Mouse (Mus musculus) stomach, postnatal 0 days (tissue): ENCODE data around the gene Trappc3. TPM values are rescaled to one million over a fixed set of nuclear protein-coding genes. Genes with fewer than 3 reads are reported as not detected.

Source experiments
- ATAC-seq: fragments of 200-750 bp; cut with Nextera tagmentation; 2 replicates; pipeline ENCODE4 v1.8.0; 2017; ENCODE audit not compliant: low FRiP score, low TSS enrichment
- DNase-seq: peaks from one replicate; pipeline ENCODE4 v3.0.0-alpha.2; 2016; ENCODE audit warnings: low spot score
- H3K27ac ChIP-seq: fragments of 300-500 bp; sonication (generic); replicated peaks from 2 replicates; pipeline ENCODE4 v1.5.1; 2014; ENCODE audit warnings: mild to moderate bottlenecking, control low read depth
- H3K27me3 ChIP-seq: fragments of 300-500 bp; sonication (generic); 2 replicates; pipeline ENCODE4 v1.6.1; 2014; ENCODE audit warnings: low read length; ENCODE audit not compliant: control insufficient read depth, insufficient read depth
- H3K36me3 ChIP-seq: fragments of 300-500 bp; sonication (generic); 2 replicates; pipeline ENCODE4 v1.6.1; 2014; ENCODE audit warnings: low read length, mixed read lengths; ENCODE audit not compliant: control insufficient read depth, insufficient read depth
- H3K4me1 ChIP-seq: fragments of 300-500 bp; sonication (generic); replicated peaks from 2 replicates; pipeline ENCODE4 v1.6.1; 2014; ENCODE audit warnings: antibody characterized with exemption; ENCODE audit not compliant: control insufficient read depth, insufficient read depth
- H3K4me2 ChIP-seq: fragments of 300-500 bp; sonication (generic); replicated peaks from 2 replicates; pipeline ENCODE4 v1.6.1; 2014; ENCODE audit warnings: low read depth, mild to moderate bottlenecking, control low read depth, moderate library complexity
- H3K4me3 ChIP-seq: fragments of 300-500 bp; sonication (generic); 2 replicates; pipeline ENCODE4 v1.5.1; 2014; ENCODE audit warnings: low read depth, low read length, control low read depth
- H3K9ac ChIP-seq: fragments of 300-500 bp; sonication (generic); 2 replicates; pipeline ENCODE4 v1.6.1; 2014; ENCODE audit warnings: mild to moderate bottlenecking, low read length, control low read depth, mixed read lengths
- H3K9me3 ChIP-seq: fragments of 300-500 bp; sonication (generic); 2 replicates; pipeline ENCODE4 v1.6.1; 2016; ENCODE audit warnings: low read length; ENCODE audit not compliant: control insufficient read depth
- CTCF ChIP-seq: IDR thresholded peaks from 2 replicates; pipeline ENCODE4 v1.5.1; 2016; ENCODE audit warnings: antibody characterized with exemption, low read depth, mild to moderate bottlenecking, moderate library complexity
- EP300 ChIP-seq: optimal IDR thresholded peaks from 2 replicates; pipeline ENCODE3; 2016; ENCODE audit warnings: antibody characterized with exemption
- WGBS: fragments of 180-500 bp; shearing (Covaris S2); extraction: QIAGEN DNeasy Blood & Tissue Kit; methylation state at CpG from one replicate; pipeline ENCODE4 v1.1.7; 2014; 5-methylcytosine and 5-hydroxymethylcytosine counted together
- polyA plus RNA-seq: library from polyadenylated mRNA; unstranded; fragments of >200 nt; fragmentation: Nextera tagmentation; extraction: Ambion mirVana; gene quantifications from 2 replicates; pipeline ENCODE4 v1.2.1, GENCODE M21; 2015

Gene Trappc3
- polyA plus RNA-seq, 1 experiment from 2014 or later: 80.7 TPM

GRCm38 (mm10) chr4:126261675-126262074 is 450 bp upstream of the Trappc3 start:
- Histone ChIP-seq H3K4me2 (no peak overlapping the region), H3K4me1 (peaks cover 16% of the 10 kb centered on the region; the same call in 1 of the 2 replicates), H3K27ac (peak overlapping the region; percentile 89; the same call in 1 of the 2 replicates)

GRCm38 (mm10) chr4:126269292-126269691 is 7.2 kb downstream of the Trappc3 start:
- WGBS: 67% methylated on average over 3 of the region's 3 CpGs
- Histone ChIP-seq H3K4me3 (no peak overlapping the region), H3K4me2 (no peak overlapping the region), H3K4me1 (no peaks in the 10 kb centered on the region), H3K27ac (no peak overlapping the region), H3K9me3 (no peaks in the 10 kb centered on the region), H3K36me3 (peaks cover 7% of the 10 kb centered on the region; the same call in 1 of the 2 replicates), H3K9ac (no peak overlapping the region), H3K27me3 (no peaks in the 10 kb centered on the region)
- no peak for ATAC-seq
- TF ChIP-seq CTCF (no peak), EP300 (no peak)
- DNase-seq: no peak

More at GRCm38 (mm10) chr4:126261675-126262074, 450 bp upstream of the Trappc3 start:
- H3K36me3 ChIP-seq: no peaks in the 10 kb centered on the region
- WGBS: 42% methylated on average over 7 of the region's 7 CpGs
- H3K27me3 ChIP-seq: no peaks in the 10 kb centered on the region
- ATAC-seq: no peak
- TF ChIP-seq CTCF (no peak), EP300 (no peak)
- no peak overlapping the region for H3K4me3 ChIP-seq
- DNase-seq: no peak
- no peak overlapping the region for H3K9ac ChIP-seq
- H3K9me3 ChIP-seq: no peaks in the 10 kb centered on the region

- no peak overlapping the region for H3K27ac ChIP-seq
- DNase-seq: no peak
- H3K9ac ChIP-seq: no peak overlapping the region
- H3K9me3 ChIP-seq: no peaks in the 10 kb centered on the region
- H3K36me3 ChIP-seq: peaks cover 7% of the 10 kb centered on the region; the same call in 1 of the 2 replicates
- H3K4me1 ChIP-seq: no peaks in the 10 kb centered on the region
- no peaks in the 10 kb centered on the region for H3K27me3 ChIP-seq
- H3K4me2 ChIP-seq: no peak overlapping the region
- no peak overlapping the region for H3K4me3 ChIP-seq
- no peak for ATAC-seq
- TF ChIP-seq CTCF: no peak
- no peak for TF ChIP-seq EP300
- WGBS: 83% methylated on average over 13 of the region's 13 CpGs
These were observed 11.6 kb downstream of the Trappc3 start for GRCm38 (mm10) chr4:126273753-126274152.

- Histone ChIP-seq H3K4me3 (no peak overlapping the region), H3K9me3 (no peaks in the 10 kb centered on the region), H3K36me3 (peaks cover 7% of the 10 kb centered on the region; the same call in 1 of the 2 replicates), H3K27ac (no peak overlapping the region), H3K4me1 (no peaks in the 10 kb centered on the region), H3K9ac (no peak overlapping the region), H3K27me3 (no peaks in the 10 kb centered on the region), H3K4me2 (no peak overlapping the region)
- 88% methylated on average over 4 of the region's 4 CpGs for WGBS
- ATAC-seq: no peak
- no peak for DNase-seq
- TF ChIP-seq CTCF (no peak), EP300 (no peak)
These were observed 13.0 kb downstream of the Trappc3 start for GRCm38 (mm10) chr4:126275081-126275480.

- 71% methylated on average over 13 of the region's 13 CpGs for WGBS
These were observed 13.6 kb downstream of the Trappc3 start for GRCm38 (mm10) chr4:126275681-126276131.

GRCm38 (mm10) chr4:126277906-126278564 is 15.9 kb downstream of the Trappc3 start:
- no peak overlapping the region for H3K4me3 ChIP-seq
- no peak overlapping the region for H3K27ac ChIP-seq
- H3K9ac ChIP-seq: no peak overlapping the region
- ATAC-seq (peak; percentile 61), DNase-seq (peak; percentile 66)
- peak overlapping the region; percentile 37 for H3K4me2 ChIP-seq
- H3K4me1 ChIP-seq: no peaks in the 10 kb centered on the region
- H3K36me3 ChIP-seq: peaks cover under 1% of the 10 kb centered on the region; the same call in 1 of the 2 replicates
- no peaks in the 10 kb centered on the region for H3K9me3 ChIP-seq
- TF ChIP-seq EP300 (no peak), CTCF (peak; percentile 86)
- WGBS: 10% methylated on average over 13 of the region's 13 CpGs
- H3K27me3 ChIP-seq: no peaks in the 10 kb centered on the region

More at GRCm38 (mm10) chr4:126275681-126276131, 13.6 kb downstream of the Trappc3 start:
- DNase-seq (no peak), ATAC-seq (no peak; the same call in 1 of the 2 replicates)
- H3K4me2 ChIP-seq: no peak overlapping the region
- no peak overlapping the region for H3K9ac ChIP-seq
- no peaks in the 10 kb centered on the region for H3K27me3 ChIP-seq
- no peaks in the 10 kb centered on the region for H3K4me1 ChIP-seq
- no peak overlapping the region for H3K4me3 ChIP-seq
- no peak for TF ChIP-seq EP300
- no peak for TF ChIP-seq CTCF
- peaks cover 7% of the 10 kb centered on the region; the same call in 1 of the 2 replicates for H3K36me3 ChIP-seq
- no peak overlapping the region for H3K27ac ChIP-seq
- no peaks in the 10 kb centered on the region for H3K9me3 ChIP-seq
